Mouse (Mus musculus): ENCODE results near the gene Tent4b. TPM values are rescaled to one million over a fixed set of nuclear protein-coding genes. Genes with fewer than 3 reads are reported as not detected.

Gene Tent4b
- polyA plus RNA-seq, 1 experiment from 2014 or later = 9.3 TPM

DNA sequence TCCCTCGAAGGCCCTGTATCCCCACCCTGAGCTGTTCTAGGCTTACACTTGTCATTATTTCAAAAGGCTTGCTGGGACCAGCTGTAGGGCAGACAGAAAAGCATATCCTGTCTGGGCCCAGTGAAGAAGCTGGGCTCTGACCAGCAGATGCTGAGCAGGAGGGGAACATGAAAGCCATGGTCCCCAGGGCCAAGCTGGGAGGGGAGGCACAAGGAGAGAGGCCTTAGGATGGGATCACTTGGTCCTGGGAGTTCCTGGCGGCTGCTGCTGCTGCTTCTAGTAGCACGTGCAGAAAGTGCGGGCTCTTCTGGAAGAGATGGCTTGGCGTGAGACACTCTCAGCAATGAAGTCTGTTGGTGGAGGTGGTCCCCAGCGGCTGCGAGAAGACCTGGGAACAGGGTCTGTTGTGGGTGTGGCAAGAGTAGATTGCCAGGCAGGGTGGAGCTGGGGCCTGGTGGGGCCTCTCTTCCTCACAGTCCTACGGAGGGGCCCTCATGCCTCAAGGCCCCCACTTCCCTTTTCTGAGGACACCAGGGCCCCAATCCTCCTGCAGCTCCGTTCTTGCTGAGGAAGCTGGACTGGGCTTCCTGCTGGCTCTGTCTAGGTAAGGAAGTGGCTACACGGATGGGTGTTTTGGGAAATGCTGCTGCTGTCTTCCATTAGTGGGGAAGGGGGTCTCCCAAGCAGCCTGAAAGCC is 101.0 kb downstream of the Tent4b start:
- no peak for DNase-seq (ENCODE audit: low spot score)

DNA sequence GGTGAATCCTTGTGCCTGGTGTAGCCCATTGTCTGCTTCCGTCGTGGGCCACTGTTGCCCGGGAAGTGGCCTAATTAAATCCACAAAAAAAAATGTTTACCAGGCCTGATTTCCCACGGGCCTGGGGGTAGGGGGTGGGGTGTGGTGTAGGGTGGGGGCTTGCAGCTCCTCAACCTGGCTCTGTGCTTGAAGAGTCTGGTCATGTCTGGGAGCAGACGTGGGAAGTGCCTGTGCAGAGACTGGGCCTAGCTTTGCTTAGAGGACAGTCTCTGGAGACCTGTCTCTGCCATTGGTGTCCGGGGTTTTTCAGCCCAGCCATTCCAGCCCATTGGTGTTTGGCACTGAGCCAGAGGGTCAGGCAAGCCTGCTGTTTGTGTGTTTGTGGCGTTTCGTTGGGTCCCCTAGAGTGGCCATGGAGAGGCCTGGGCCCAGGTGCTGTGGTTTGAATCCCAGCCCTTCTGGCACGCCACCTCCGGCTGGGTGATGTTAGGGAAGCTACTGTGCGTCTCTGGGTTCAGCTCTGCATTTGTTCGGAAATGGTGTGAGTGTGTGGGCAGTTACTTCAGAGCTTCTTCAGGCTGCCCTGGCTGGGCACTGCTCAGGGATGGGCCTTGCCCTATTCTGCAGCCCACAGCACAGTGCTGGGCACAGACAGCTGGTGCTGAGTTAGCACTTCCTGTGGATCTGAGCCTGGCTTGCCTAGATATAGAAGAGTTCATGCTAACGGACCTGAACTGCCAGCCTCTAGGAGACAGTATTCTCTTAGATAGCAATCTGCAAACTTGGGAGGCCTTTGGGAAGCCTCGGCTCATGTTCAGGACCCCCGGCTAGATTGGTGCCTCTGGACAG is 102.8 kb downstream of the Tent4b start:
- no peak for DNase-seq (ENCODE audit: low spot score)

DNA sequence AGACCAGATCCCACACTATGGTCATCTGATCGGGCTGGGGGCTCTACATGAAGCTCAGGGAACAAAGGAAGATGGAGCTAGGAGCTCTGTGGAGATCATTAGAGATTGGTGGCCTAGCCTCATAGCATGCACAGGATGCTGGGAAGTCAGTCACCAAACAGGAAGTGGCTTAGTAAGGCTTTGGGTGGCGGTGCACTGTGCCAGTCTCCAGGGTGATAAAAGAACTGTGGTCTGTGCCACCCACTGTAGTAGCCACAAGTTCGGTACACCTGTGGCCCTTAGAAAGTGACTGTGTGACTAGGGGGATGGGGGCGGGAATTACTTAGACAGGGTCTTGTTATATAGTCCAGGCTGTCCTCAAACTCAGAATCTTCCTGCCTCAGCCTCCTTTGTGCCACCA is 106.8 kb downstream of the Tent4b start:
- DNase-seq (ENCODE audit: low spot score) = peak; percentile 59

DNA sequence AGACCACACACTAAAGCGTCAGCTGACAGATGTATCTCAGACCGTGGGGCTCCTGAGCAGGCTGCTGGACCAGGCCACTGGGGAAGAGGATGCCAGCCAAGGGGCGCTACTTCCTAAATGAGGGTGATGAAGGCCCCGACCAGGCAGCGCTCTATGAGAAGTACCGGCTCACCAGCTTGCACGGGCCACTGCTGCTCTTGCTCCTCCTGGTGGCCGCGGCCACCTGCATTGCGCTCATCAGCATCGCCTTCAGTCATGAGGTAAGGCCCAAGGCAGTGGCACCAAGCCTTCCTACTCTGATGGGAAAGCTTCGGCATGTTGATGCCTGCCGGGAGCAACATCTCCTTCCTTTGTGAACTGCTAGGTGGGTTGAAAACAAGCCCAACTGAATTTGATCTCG is 107.5 kb downstream of the Tent4b start:
- no peak for DNase-seq (ENCODE audit: low spot score)

DNA sequence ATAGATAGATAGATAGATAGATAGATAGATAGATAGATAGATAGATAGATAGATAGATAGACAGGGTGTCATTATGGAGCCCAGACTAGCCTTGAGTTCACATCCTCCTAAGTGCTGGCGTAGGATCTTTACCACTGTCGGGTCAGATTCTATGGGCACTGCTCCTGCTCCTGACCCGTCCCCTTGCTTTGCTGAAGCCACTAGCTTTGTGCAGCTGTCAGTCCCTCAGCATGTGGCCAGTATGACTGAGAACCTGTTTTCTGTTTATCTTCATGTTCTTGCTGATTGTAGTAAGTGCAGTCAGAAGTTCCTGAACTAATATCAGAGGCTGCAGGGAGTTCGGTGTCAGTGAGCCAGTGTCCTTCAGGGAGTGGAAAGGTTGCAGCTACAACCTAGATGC is 108.7 kb downstream of the Tent4b start:
- DNase-seq (ENCODE audit: low spot score) = no peak

Other genes starting within 250 kb of the Tent4b start
- 0.98 and 1.5 TPM in 2 replicates for gene Zfp423, start 239.6 kb upstream of the Tent4b start, polyA plus RNA-seq (2015; fragmentation: Nextera tagmentation; extraction: Ambion mirVana)
- 45.0 and 51.3 TPM in 2 replicates for gene Cnep1r1, start 80.4 kb upstream of the Tent4b start, polyA plus RNA-seq (2015; fragmentation: Nextera tagmentation; extraction: Ambion mirVana)
- 29.7 and 33.6 TPM in 2 replicates for gene Heatr3, start 61.4 kb upstream of the Tent4b start, polyA plus RNA-seq (2015; fragmentation: Nextera tagmentation; extraction: Ambion mirVana)
- gene Adcy7, start 73.2 kb downstream of the Tent4b start, polyA plus RNA-seq (2015; fragmentation: Nextera tagmentation; extraction: Ambion mirVana) = 16.2 and 21.1 TPM in 2 replicates
- gene Brd7, start 163.0 kb downstream of the Tent4b start, polyA plus RNA-seq (2015; fragmentation: Nextera tagmentation; extraction: Ambion mirVana) = 89.9 and 95.7 TPM in 2 replicates

Data from thymus, postnatal 0 days (tissue).